10 mouse cellular contexts compared by ENCODE assay signal in the genomic region with DNA sequence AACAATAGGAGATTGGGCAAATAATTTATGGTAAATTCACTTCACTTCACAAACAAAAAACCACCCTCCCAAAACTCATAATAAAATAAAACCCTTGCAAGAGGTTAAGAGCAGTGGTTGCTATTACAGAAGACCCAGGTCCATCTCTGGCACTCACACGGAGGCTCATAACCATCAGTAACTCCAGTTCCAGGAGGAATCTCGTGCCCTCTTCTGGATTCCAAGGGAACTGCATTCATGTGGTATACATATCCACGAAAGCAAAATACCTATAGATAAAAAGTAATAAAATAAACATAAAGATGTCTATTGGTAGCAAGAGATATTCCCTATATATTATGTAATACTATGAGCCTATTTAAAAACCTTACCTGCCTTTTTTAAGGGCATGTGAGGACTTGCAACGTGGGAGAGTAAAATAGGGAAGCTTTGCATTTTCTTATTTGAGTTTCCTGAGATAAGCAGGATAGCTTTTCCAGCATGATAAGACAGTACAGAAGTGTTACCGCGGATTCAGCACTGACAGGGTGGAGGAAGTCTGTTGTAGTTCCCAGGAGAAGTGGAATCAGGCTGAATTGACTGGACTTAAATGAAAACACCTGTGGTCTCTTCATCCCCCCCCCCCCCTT. TPM values are rescaled to one million over a fixed set of nuclear protein-coding genes. Genes with fewer than 3 reads are reported as not detected.
A peak's percentile ranks its signal among the peaks of the same experiment; 100 is the strongest.
DNase-seq lines count a peak whose midpoint lies in the region; ATAC-seq and TF ChIP-seq lines count a peak whose summit lies in the region.
"Had no signal": no experiment of that assay in that cellular context is flagged by ENCODE, and none has a peak within 500 bp of the region (broad histone marks: within the 10 kb centered on the region; RNA-seq: fewer than 3 reads in every experiment).

No protein-coding gene starts in this region.

- no peak overlapping the region for H3K4me2 ChIP-seq in hindbrain, postnatal 0 days (ENCODE audit: low read depth, low read length)
- no peak overlapping the region for H3K4me2 ChIP-seq in hindbrain, embryonic 11.5 days (replicated peaks; ENCODE audit: low read depth, low read length)
- H3K4me2 ChIP-seq: limb, embryonic 12.5 days had no signal

- H3K27ac ChIP-seq in hindbrain, postnatal 0 days: no peak overlapping the region
- no peak overlapping the region for H3K27ac ChIP-seq in hindbrain, embryonic 11.5 days (ENCODE audit: low read depth, low read length)
- no peak overlapping the region for H3K27ac ChIP-seq in thymus, adult 2 months (ENCODE audit: control insufficient read depth, insufficient read depth, low read length)
- H3K27ac ChIP-seq: limb, embryonic 12.5 days had no signal

- no peaks in the 10 kb centered on the region for H3K9me3 ChIP-seq in hindbrain, postnatal 0 days (ENCODE audit: low read length)
- H3K9me3 ChIP-seq in hindbrain, embryonic 11.5 days (ENCODE audit: control insufficient read depth, low read length): no peaks in the 10 kb centered on the region
- H3K9me3 ChIP-seq: limb, embryonic 12.5 days had no signal

- 66% methylated on average over 6 of the region's 6 CpGs for WGBS in hindbrain, postnatal 0 days
- 66% methylated on average over 6 of the region's 6 CpGs for WGBS in hindbrain, embryonic 11.5 days
- WGBS in thymus, adult 2 months: 79% methylated on average over 6 of the region's 6 CpGs

- H3K4me3 ChIP-seq in hindbrain, postnatal 0 days (ENCODE audit: low read length): no peak overlapping the region
- no peak overlapping the region for H3K4me3 ChIP-seq in hindbrain, embryonic 11.5 days (ENCODE audit: low read depth, low read length)
- no peak overlapping the region for H3K4me3 ChIP-seq in thymus, adult 2 months (ENCODE audit: control insufficient read depth, insufficient read depth, low read length)
- H3K4me3 ChIP-seq: limb, embryonic 12.5 days had no signal

- H3K27me3 ChIP-seq in hindbrain, postnatal 0 days (ENCODE audit: insufficient read depth, low read length): no peaks in the 10 kb centered on the region
- H3K27me3 ChIP-seq in hindbrain, embryonic 11.5 days (ENCODE audit: control insufficient read depth, insufficient read depth, low read length): no peaks in the 10 kb centered on the region
- no peaks in the 10 kb centered on the region for H3K27me3 ChIP-seq in thymus, adult 2 months (ENCODE audit: control insufficient read depth, insufficient read depth, low read length)

- H3K4me1 ChIP-seq in hindbrain, postnatal 0 days (ENCODE audit: insufficient read depth, low read length): no peaks in the 10 kb centered on the region
- H3K4me1 ChIP-seq in hindbrain, embryonic 11.5 days (replicated peaks; ENCODE audit: control insufficient read depth, insufficient read depth, low read length): no peaks in the 10 kb centered on the region
- H3K4me1 ChIP-seq in thymus, adult 2 months (replicated peaks; ENCODE audit: control insufficient read depth, insufficient read depth, low read length): peaks cover 6% of the 10 kb centered on the region
- H3K4me1 ChIP-seq: limb, embryonic 12.5 days had no signal

- no peak for ATAC-seq in hindbrain, postnatal 0 days
- ATAC-seq in hindbrain, embryonic 11.5 days (ENCODE audit: low FRiP score): no peak
- ATAC-seq: activated CD4-positive, CD25-positive, alpha-beta regulatory T cell, adult 4 months had no signal

- H3K36me3 ChIP-seq in hindbrain, postnatal 0 days (ENCODE audit: insufficient read depth, low read length): no peaks in the 10 kb centered on the region
- no peaks in the 10 kb centered on the region for H3K36me3 ChIP-seq in hindbrain, embryonic 11.5 days (ENCODE audit: control insufficient read depth, insufficient read depth, low read length)
- no peaks in the 10 kb centered on the region for H3K36me3 ChIP-seq in thymus, adult 2 months (ENCODE audit: control insufficient read depth, insufficient read depth, low read length)
- H3K36me3 ChIP-seq: limb, embryonic 12.5 days had no signal

- no peak for TF ChIP-seq POLR2A in thymus, adult 2 months (IDR thresholded peaks at IDR 0.05; ENCODE audit: control insufficient read depth, extremely low read depth, insufficient read depth, low read length, poor library complexity)

- H3K9ac ChIP-seq in hindbrain, postnatal 0 days (replicated peaks; ENCODE audit: low read length): no peak overlapping the region
- no peak overlapping the region for H3K9ac ChIP-seq in hindbrain, embryonic 11.5 days (ENCODE audit: low read depth, low read length)
- H3K9ac ChIP-seq: limb, embryonic 12.5 days had no signal

- peak; percentile 53 for TF ChIP-seq CTCF in hindbrain, postnatal 0 days (IDR thresholded peaks at IDR 0.05; ENCODE audit: low read depth)
- TF ChIP-seq CTCF in thymus, adult 2 months (IDR thresholded peaks at IDR 0.05; ENCODE audit: borderline replicate concordance, control insufficient read depth, extremely low read depth, insufficient read depth, low read length, poor library complexity): no peak

- DNase-seq in hindbrain, postnatal 0 days (ENCODE audit: low spot score): no peak
- DNase-seq in hindbrain, embryonic 11.5 days (ENCODE audit: low spot score): no peak
- DNase-seq in thymus, postnatal 14 days: peak; percentile 25
- DNase-seq in thymus, adult 2 months: no peak
- DNase-seq in c-Kit-positive CD71-positive TER-119-negative erythroid progenitor cells, embryonic 14.5 days (ENCODE audit: low read depth): peak; percentile 30
- DNase-seq in spleen, postnatal 14 days (ENCODE audit: low spot score in 2 of 2): no peak
- DNase-seq in ovary, adult 18-20 months (ENCODE audit: low spot score): no peak
- DNase-seq: embryo, embryonic 11 days had no signal

RNA-seq across cellular contexts. Expression of a gene that starts 49.2 kb away (rescaled TPM):
- total RNA-seq in hindbrain, postnatal 0 days (2014; rRNA removed): 44.0 and 60.1 TPM in 2 replicates
- polyA plus RNA-seq in hindbrain, postnatal 0 days (2015; fragmentation: Nextera tagmentation; extraction: Ambion mirVana): 18.2 TPM in 2 replicates
- 36.9 and 48.4 TPM in 2 replicates for polyA plus RNA-seq in hindbrain, embryonic 11.5 days (2014; fragmentation: Nextera tagmentation; extraction: Ambion mirVana)
- polyA plus RNA-seq in thymus, adult 2 months (2012; rRNA removed): 54.9 and 56.1 TPM in 2 replicates

Comparison
In these comparisons a context has a peak if more than half of its experiments do, and no peak if none do; other contexts are left out.
1. DNase-seq: peak in thymus, postnatal 14 days (single experiment) and c-Kit-positive CD71-positive TER-119-negative erythroid progenitor cells, embryonic 14.5 days (single experiment); none in hindbrain, postnatal 0 days (single experiment), hindbrain, embryonic 11.5 days (single experiment), thymus, adult 2 months (single experiment), spleen, postnatal 14 days (0 of 2) and ovary, adult 18-20 months (single experiment).